Mouse (Mus musculus): Measurements from ENCODE around the gene Tiparp. TPM values are rescaled to one million over a fixed set of nuclear protein-coding genes. Genes with fewer than 3 reads are reported as not detected.

Gene Tiparp
- total RNA-seq, 2 experiments from 2014 or later = 14.9 to 25.6 TPM

DNA sequence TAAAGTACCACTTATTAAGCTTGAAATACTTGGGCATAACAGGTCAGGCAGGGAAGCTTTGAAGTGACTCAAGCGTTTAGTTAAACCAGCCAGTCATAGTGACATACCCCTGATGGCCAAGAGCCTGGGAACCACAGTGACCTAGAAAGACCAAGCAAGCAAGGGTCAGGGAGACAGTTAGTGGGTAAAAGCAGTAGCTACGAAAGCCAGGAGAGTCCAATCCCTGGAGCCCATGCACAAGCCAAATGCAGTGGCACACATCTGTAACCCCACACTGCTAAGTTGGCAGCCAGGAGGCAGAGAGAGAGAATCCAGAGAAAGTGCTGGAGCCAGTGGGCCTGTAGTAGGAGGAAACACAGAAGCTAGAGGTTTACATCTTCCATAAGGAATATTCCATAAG, 17.6 kb upstream of the Tiparp start:
- Histone ChIP-seq H3K27ac (no peak overlapping the region), H3K4me3 (no peak overlapping the region)
- no peak for DNase-seq (ENCODE audit: extremely low spot score in 1 of 2, low spot score in 2 of 2)
- intact Hi-C loops (cut with DNase I) = no loop called here
- TF ChIP-seq CTCF (IDR thresholded peaks at IDR 0.05) = no peak

- Histone ChIP-seq H3K27ac (no peak overlapping the region), H3K4me3 (no peak overlapping the region)
- DNase-seq (ENCODE audit: extremely low spot score in 1 of 2, low spot score in 2 of 2) = no peak
- TF ChIP-seq CTCF (IDR thresholded peaks at IDR 0.05) = no peak
- intact Hi-C loops (cut with DNase I) = no loop called here
Observed at GRCm38 (mm10) chr3:65515751-65516150, 12.5 kb upstream of the Tiparp start.

- intact Hi-C loops (cut with DNase I) = no loop called here
- TF ChIP-seq CTCF (IDR thresholded peaks at IDR 0.05) = no peak
- no peak overlapping the region for H3K4me3 ChIP-seq
- H3K27ac ChIP-seq = no peak overlapping the region
- DNase-seq (ENCODE audit: extremely low spot score in 1 of 2, low spot score in 2 of 2) = no peak
Observed at GRCm38 (mm10) chr3:65516526-65516925, 11.7 kb upstream of the Tiparp start.

DNA sequence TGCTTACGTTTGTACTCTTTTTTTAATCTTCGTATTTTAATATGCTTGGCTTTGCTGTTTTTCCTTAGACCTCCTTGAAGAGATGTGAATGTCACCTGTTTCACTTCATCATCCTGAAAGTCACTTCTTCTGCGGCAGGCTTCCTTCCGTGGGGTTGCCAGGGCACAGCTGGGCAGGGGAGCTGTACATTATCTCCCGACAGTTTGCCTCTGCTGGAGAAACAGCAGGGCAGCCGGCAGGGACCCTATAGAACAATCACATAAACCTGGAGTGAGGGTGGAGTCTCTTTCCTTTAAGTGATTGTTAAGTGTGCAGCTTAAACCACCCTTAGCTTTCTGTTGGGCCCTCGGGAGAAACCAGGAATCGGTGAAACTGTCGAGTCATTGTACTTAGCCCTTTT, 11.1 kb upstream of the Tiparp start:
- intact Hi-C loops (cut with DNase I) = no loop called here
- H3K4me3 ChIP-seq = no peak overlapping the region
- TF ChIP-seq CTCF (IDR thresholded peaks at IDR 0.05) = no peak
- no peak for DNase-seq (ENCODE audit: extremely low spot score in 1 of 2, low spot score in 2 of 2)
- H3K27ac ChIP-seq = no peak overlapping the region

DNA sequence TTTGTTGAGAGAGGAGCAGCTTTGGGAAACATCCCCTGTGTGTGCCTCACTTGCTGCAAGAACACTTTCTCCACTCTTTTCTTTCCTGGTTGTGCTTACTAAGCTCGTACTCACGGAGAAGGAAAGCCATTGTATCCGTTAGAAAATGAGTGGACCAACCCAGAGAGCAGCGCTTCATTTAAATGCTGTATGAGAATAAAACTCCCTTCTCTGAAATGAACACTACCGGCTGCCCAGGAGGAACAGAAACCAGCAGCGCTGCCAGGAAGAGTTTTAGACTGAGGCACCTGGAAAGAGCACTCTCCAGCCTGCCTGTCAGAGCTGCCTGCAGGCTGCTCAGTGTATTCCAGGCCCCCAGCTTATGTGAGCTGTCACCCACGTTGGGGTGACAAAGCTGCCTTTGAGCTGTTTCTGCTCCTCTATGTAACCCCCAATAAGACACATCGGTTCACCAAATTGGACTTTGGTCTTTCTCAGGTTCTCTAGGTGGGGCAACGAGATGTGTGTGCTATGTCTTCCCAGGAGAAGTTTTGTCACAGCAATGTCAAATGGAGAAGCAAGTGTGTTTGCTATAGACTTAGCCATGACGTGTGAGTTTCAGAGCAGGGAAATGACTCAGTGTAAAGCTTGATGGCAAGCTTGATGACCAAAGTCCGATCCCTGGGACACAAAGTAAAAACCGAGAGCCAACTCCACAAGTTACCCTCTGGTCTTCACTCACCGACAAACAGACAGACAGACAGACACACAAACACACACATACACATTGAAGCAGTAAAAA, 10.3 kb upstream of the Tiparp start:
- TF ChIP-seq CTCF (IDR thresholded peaks at IDR 0.05) = no peak
- Histone ChIP-seq H3K4me3 (no peak overlapping the region), H3K27ac (no peak overlapping the region)
- intact Hi-C loops (cut with DNase I) = no loop called here
- DNase-seq (ENCODE audit: extremely low spot score in 1 of 2, low spot score in 2 of 2) = no peak

DNA sequence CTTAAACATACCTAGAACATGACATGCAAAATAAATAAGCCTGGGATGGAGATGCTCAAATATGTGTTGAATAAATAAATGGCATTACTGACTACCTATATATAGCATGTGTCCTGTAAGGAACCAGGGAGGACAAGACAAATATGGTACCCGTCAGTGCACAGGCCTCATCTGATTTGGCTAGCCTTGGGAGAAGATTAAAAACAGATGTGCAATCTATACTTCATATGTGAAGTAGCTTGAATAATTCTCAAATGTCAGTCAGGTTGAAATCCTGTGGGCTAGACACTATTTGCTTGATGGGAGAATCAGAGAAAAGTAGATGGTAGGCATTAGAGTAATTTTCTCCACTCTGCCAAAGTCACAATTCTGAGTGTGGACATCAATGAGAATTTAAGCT, 6.8 kb upstream of the Tiparp start:
- no peak for TF ChIP-seq CTCF (IDR thresholded peaks at IDR 0.05)
- no peak overlapping the region for H3K27ac ChIP-seq
- no peak for DNase-seq (ENCODE audit: extremely low spot score in 1 of 2, low spot score in 2 of 2)
- intact Hi-C loops (cut with DNase I) = no loop called here
- H3K4me3 ChIP-seq = no peak overlapping the region

GRCm38 (mm10) chr3:65523397-65523796, 4.8 kb upstream of the Tiparp start:
- TF ChIP-seq CTCF (IDR thresholded peaks at IDR 0.05) = no peak
- Histone ChIP-seq H3K27ac (no peak overlapping the region), H3K4me3 (no peak overlapping the region)
- intact Hi-C loops (cut with DNase I) = no loop called here
- DNase-seq (ENCODE audit: extremely low spot score in 1 of 2, low spot score in 2 of 2) = no peak

DNA sequence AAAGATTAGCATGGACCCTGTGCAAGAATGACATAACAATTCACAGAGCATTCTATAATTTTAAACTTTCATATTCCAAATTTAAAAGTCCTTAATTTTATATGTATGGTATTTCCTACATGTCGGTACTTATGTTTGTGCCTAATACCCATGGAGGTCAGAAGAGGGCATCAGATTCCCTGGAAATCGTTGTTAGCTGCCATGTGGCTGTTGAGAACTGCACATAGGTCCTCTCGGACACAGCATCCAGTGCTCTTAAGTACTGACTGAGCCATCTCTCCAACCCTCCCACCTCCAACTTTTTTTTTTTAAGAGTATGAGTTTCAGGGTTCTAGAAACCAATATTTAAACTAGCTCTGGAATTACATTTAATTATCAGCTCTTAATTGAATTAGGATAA, 2.5 kb upstream of the Tiparp start:
- no peak for DNase-seq (ENCODE audit: extremely low spot score in 1 of 2, low spot score in 2 of 2)
- intact Hi-C loops (cut with DNase I) = loop anchor here (5.0 kb wide), 1 partner anchor 68 kb away; no protein-coding TSS in a partner anchor
- no peak for TF ChIP-seq CTCF (IDR thresholded peaks at IDR 0.05)

GRCm38 (mm10) chr3:65527196-65527595, 1.0 kb upstream of the Tiparp start:
- Histone ChIP-seq H3K27ac (no peak overlapping the region; the same call in 1 of the 2 replicates), H3K4me3 (peak overlapping the region; percentile 93)
- TF ChIP-seq CTCF (IDR thresholded peaks at IDR 0.05) = no peak
- no peak for DNase-seq (ENCODE audit: extremely low spot score in 1 of 2, low spot score in 2 of 2)
- intact Hi-C loops (cut with DNase I) = loop anchor here (1.0 to 5.0 kb wide), 2 partner anchors 70 to 135 kb away; partner anchors contain the start of gene Ssr3

More for the DNA sequence above, 2.5 kb upstream of the Tiparp start:
- no peak overlapping the region for H3K4me3 ChIP-seq
- no peak overlapping the region for H3K27ac ChIP-seq

GRCm38 (mm10) chr3:65528614-65529470, 632 bp downstream of the Tiparp start:
- H3K4me3 ChIP-seq = peak overlapping the region; percentile 93
- intact Hi-C loops (cut with DNase I) = loop anchor here (1.0 to 5.0 kb wide), 6 partner anchors 58 to 400 kb away; no protein-coding TSS in a partner anchor
- peak; percentile 59 for DNase-seq (ENCODE audit: extremely low spot score in 1 of 2, low spot score in 2 of 2)
- peak overlapping the region; percentile 89 for H3K27ac ChIP-seq
- TF ChIP-seq CTCF (IDR thresholded peaks at IDR 0.05) = peak; percentile 64

DNA sequence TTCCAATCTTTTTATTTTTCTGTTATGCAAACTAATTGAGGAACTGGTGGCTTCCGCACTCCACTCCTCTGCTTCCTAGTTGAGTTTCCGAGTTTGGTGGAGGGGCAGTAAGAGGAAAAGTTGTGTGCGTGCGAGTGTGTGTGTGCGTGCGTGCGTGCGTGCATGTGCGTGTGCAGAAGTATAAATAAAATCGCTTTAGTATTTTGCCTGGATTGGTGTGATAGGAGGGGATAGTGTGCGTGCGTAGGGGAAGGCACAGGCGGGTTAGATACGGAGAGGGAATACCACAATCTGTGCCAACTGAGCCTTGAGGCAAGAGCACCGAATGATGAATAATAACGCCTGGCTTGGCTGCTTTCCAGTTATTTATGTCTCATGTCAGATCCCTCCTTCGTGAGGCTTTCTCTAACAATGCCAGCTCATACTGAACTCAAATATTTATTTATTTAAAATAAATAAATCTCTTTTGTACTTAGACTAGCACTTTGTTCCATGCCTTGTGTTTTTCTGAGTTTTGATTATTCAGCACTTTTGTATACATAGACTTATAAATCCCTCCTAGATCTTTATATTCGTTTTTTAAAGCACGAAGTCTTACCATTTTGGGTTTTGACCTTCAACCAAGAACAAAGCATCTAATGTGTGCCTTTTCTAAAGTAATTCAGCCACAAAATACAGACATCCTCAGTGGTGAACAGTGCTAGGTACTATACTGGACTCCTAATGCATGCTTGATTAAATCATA, 1.4 kb downstream of the Tiparp start:
- no peak for TF ChIP-seq CTCF (IDR thresholded peaks at IDR 0.05)
- Histone ChIP-seq H3K27ac (peak overlapping the region; percentile 89; the same call in 1 of the 2 replicates), H3K4me3 (peak overlapping the region; percentile 93)
- intact Hi-C loops (cut with DNase I) = loop anchor here (2.0 to 5.0 kb wide), 3 partner anchors 57 to 399 kb away; no protein-coding TSS in a partner anchor
- DNase-seq (ENCODE audit: extremely low spot score in 1 of 2, low spot score in 2 of 2) = peak in 1 of 2 experiments; percentile 33
